Mouse (Mus musculus) MEL (cell line): Measurements from ENCODE around the gene Klk1b5.

Experiments used
- CTCF ChIP-seq, 3 experiments: IDR thresholded peaks in 2 of 3; conservative IDR thresholded peaks in 1 of 3; 2 replicates each; pipeline ENCODE4 v1.5.1; 2011 to 2012; ENCODE audit warnings: low read length in 3 of 3, low read depth in 2 of 3, mild to moderate bottlenecking in 2 of 3, improper control_type of control experiment in 1 of 3, inconsistent platforms in 1 of 3, mixed read lengths in 1 of 3, moderate library complexity in 1 of 3; ENCODE audit not compliant: control insufficient read depth in 1 of 3, insufficient read depth in 1 of 3, poor library complexity in 1 of 3, severe bottlenecking in 1 of 3
- E2F4 ChIP-seq: IDR thresholded peaks from 2 replicates; pipeline ENCODE4 v1.6.1; 2011; ENCODE audit warnings: low read depth, low read length, improper control_type of control experiment, borderline replicate concordance
- EP300 ChIP-seq, 2 experiments: IDR thresholded peaks; 2 replicates each; pipeline ENCODE4 v1.6.1; 2011; ENCODE audit warnings: improper control_type of control experiment in 2 of 2, low read length in 2 of 2, low read depth in 1 of 2, mild to moderate bottlenecking in 1 of 2
- GABPA ChIP-seq: IDR thresholded peaks from 2 replicates; pipeline ENCODE4 v1.6.1; 2012; ENCODE audit warnings: low read depth, mild to moderate bottlenecking, inconsistent platforms, low read length, improper control_type of control experiment, moderate library complexity
- GATA1 ChIP-seq: IDR thresholded peaks from 2 replicates; pipeline ENCODE4 v1.6.1; 2011; ENCODE audit warnings: low read depth, low read length, improper control_type of control experiment
- JUND ChIP-seq: IDR thresholded peaks from 2 replicates; pipeline ENCODE4 v1.6.1; 2011; ENCODE audit warnings: low read depth, mild to moderate bottlenecking, improper control_type of control experiment, low read length
- MAX ChIP-seq: IDR thresholded peaks from 2 replicates; pipeline ENCODE4 v1.6.1; 2011; ENCODE audit warnings: low read length, improper control_type of control experiment
- SMC3 ChIP-seq: IDR thresholded peaks from 2 replicates; pipeline ENCODE4 v1.6.1; 2011; ENCODE audit warnings: low read depth, low read length, improper control_type of control experiment
- TBP ChIP-seq: IDR thresholded peaks from 2 replicates; pipeline ENCODE4 v1.8.0; 2011; ENCODE audit warnings: low read depth, low read length, improper control_type of control experiment
- USF1 ChIP-seq: IDR thresholded peaks from 2 replicates; pipeline ENCODE4 v1.6.1; 2014; ENCODE audit warnings: low read depth, mild to moderate bottlenecking, inconsistent platforms, low read length, improper control_type of control experiment, moderate library complexity
- ZKSCAN1 ChIP-seq: IDR thresholded peaks from 2 replicates; pipeline ENCODE4 v1.6.1; 2012; ENCODE audit warnings: low read depth, mild to moderate bottlenecking, inconsistent platforms, low read length, improper control_type of control experiment, moderate library complexity
- ZMIZ1 ChIP-seq: IDR thresholded peaks from 2 replicates; pipeline ENCODE4 v1.6.1; 2012; ENCODE audit warnings: low read depth, mild to moderate bottlenecking, inconsistent platforms, low read length, improper control_type of control experiment, moderate library complexity

GRCm38 (mm10) chr7:44268117-44268516, 52.4 kb downstream of the Klk1b5 start:
- no peak for TF ChIP-seq EP300 (IDR thresholded peaks at IDR 0.05; ENCODE audit: low read depth in 1 of 2, low read length in 2 of 2)
- TF ChIP-seq CTCF (IDR thresholded peaks at IDR 0.05 in 2 of 3, conservative IDR thresholded peaks at IDR 0.05 in 1 of 3; ENCODE audit: control insufficient read depth in 1 of 3, insufficient read depth in 1 of 3, low read depth in 2 of 3, low read length in 3 of 3, poor library complexity in 1 of 3, severe bottlenecking in 1 of 3) = no peak
- TF ChIP-seq USF1 = no peak
- TF ChIP-seq TBP = no peak
- no peak for TF ChIP-seq GATA1
- TF ChIP-seq E2F4 = no peak
- no peak for TF ChIP-seq MAX
- TF ChIP-seq ZMIZ1 = no peak
- TF ChIP-seq ZKSCAN1 = no peak
- no peak for TF ChIP-seq JUND
- no peak for TF ChIP-seq GABPA
- no peak for TF ChIP-seq SMC3
